Mouse (Mus musculus): ENCODE measurements around the gene Sh3rf1. TPM values are rescaled to one million over a fixed set of nuclear protein-coding genes. Genes with fewer than 3 reads are reported as not detected.
A peak's percentile ranks its signal among the peaks of the same experiment; 100 is the strongest.

Sh3rf1 gene
- total RNA-seq, 2 experiments from 2014 or later = 4.2 to 6.5 TPM

GRCm38 (mm10) chr8:61223283-61223682 is 389 bp upstream of the Sh3rf1 start:
- no peak for DNase-seq

GRCm38 (mm10) chr8:61224380-61225092 is 864 bp downstream of the Sh3rf1 start:
- peak; percentile 49 for DNase-seq

- DNase-seq = no peak
Observed at GRCm38 (mm10) chr8:61225581-61226395, 2.1 kb downstream of the Sh3rf1 start.

GRCm38 (mm10) chr8:61226632-61227031 is 3.0 kb downstream of the Sh3rf1 start:
- DNase-seq = no peak

GRCm38 (mm10) chr8:61228678-61229077 is 5.0 kb downstream of the Sh3rf1 start:
- no peak for DNase-seq

GRCm38 (mm10) chr8:61229511-61230195 is 6.0 kb downstream of the Sh3rf1 start:
- no peak for DNase-seq

GRCm38 (mm10) chr8:61230881-61231755 is 7.4 kb downstream of the Sh3rf1 start:
- no peak for DNase-seq

GRCm38 (mm10) chr8:61235499-61235898 is 11.8 kb downstream of the Sh3rf1 start:
- no peak for DNase-seq

GRCm38 (mm10) chr8:61236506-61237268 is 13.0 kb downstream of the Sh3rf1 start:
- DNase-seq = no peak

GRCm38 (mm10) chr8:61239576-61239975 is 15.9 kb downstream of the Sh3rf1 start:
- DNase-seq = no peak

GRCm38 (mm10) chr8:61241229-61241628 is 17.6 kb downstream of the Sh3rf1 start:
- DNase-seq = no peak

- no peak for DNase-seq
Observed at GRCm38 (mm10) chr8:61242896-61243295, 19.2 kb downstream of the Sh3rf1 start.

GRCm38 (mm10) chr8:61243491-61243890 is 19.8 kb downstream of the Sh3rf1 start:
- no peak for DNase-seq

GRCm38 (mm10) chr8:61244157-61244556 is 20.5 kb downstream of the Sh3rf1 start:
- DNase-seq = no peak

GRCm38 (mm10) chr8:61247270-61248025 is 23.8 kb downstream of the Sh3rf1 start:
- no peak for DNase-seq

GRCm38 (mm10) chr8:61249511-61249910 is 25.8 kb downstream of the Sh3rf1 start:
- DNase-seq = no peak

GRCm38 (mm10) chr8:61254196-61254595 is 30.5 kb downstream of the Sh3rf1 start:
- DNase-seq = no peak

- DNase-seq = no peak
Observed at GRCm38 (mm10) chr8:61258828-61259227, 35.2 kb downstream of the Sh3rf1 start.

- DNase-seq = no peak
Observed at GRCm38 (mm10) chr8:61259526-61259925, 35.9 kb downstream of the Sh3rf1 start.

GRCm38 (mm10) chr8:61260530-61260929 is 36.9 kb downstream of the Sh3rf1 start:
- no peak for DNase-seq

All from gastrocnemius, postnatal 10 days (tissue).